Mouse (Mus musculus) kidney, postnatal 10 days (tissue): ENCODE results near the gene Hist1h2bn.
"Not testable (repeated sequence)": the region's sequence is repeated elsewhere in the genome, so short reads cannot be mapped to it uniquely, and the experiment has no call there.

ENCODE experiments used
- DNase-seq: peaks from one replicate; pipeline ENCODE4 v3.0.0; 2021; ENCODE audit warnings: mixed read lengths

The Hist1h2bn gene

GRCm38 (mm10) chr13:21782361-21783254 is 28.7 kb downstream of the Hist1h2bn start:
- DNase-seq = not testable (repeated sequence)

DNA sequence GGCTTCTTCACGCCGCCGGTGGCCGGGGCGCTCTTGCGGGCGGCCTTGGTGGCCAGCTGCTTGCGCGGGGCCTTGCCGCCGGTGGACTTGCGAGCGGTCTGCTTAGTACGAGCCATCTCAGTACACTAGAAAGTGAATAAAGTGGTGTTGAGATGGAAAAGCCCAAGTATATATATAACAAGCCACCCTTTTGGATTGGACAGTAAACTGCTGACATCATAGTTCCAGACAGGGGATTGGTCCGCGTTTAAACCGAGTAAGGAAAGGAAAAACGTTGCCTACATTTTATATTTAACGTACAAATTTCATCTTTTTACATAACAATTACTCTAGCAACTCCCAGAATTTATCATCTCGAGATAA is 29.3 kb downstream of the Hist1h2bn start, which contains the start of gene Hist1h3i:
Hist1h3i (minus strand) TSS at position 116 of the 363 bp plus-strand sequence.
- peak; percentile 61 for DNase-seq

DNA sequence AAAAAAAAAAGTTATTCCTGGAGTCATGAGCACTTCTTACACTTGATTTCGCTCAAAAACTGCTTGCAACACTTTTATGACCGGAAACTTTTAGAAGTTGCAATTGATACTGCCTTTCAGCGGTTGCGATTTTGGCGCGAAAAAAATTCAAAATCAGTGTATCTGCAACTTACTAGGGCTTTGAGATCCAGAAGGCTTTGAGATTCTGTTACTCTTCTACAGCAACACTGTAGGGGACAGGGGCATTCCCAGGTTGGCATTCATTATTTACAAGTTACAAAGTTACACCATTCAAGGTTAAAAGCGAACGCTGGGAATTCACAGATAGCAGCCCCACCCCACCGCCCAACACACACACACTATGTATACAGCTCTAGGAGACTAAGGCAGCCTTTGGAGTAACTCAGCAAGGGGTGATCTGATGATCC is 29.8 kb downstream of the Hist1h2bn start:
- peak; percentile 27 for DNase-seq

DNA sequence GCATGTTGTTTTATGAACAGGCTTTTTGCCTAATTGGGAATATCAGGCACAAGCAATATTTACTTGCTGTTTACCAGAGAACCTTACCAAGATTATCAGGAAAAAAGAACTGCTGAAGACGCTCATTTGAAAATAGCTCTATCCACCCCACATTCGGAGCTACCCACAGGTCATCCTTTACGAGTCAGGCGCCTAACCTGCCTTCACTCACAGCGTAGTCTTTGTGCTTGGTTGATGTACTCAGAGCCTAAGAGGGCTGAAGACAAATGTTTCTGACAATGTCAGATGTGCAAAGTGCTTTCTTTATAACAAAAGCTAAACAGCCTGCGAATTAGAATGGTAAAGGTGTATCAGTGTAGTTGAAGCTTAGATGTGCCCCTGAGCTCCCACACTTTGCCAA is 30.4 kb downstream of the Hist1h2bn start:
- DNase-seq = no peak

DNA sequence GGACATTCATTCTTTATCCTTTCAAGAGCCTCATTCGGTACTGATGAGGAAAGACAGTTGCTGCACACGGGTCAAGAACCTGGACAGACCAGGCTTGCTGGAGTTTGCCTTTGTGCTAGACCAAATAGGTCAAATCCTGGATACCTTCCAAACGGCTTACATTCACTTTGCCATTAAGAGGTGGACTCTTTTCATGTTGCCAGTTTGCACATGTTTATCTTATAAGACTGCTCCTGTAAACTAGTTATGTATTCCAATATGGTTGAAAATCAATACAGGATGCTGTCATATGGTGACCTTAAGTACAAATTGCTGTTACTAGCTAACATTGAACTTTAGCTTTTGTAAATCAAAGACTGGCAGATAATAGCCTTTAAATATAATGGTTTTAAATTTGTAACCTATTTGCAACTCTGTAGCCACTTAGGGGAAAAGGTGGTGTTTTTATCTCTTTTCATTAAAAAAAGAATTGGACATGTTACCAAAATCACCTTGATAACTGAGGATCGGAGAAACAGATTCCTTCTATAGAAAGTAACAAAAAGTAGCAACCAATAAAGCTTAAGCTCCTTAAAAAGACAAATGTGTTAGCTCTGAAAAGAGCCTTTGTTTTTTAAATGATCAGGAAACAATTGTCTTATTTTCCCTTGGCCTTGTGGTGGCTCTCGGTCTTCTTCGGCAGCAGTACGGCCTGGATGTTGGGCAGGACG is 32.4 kb downstream of the Hist1h2bn start:
- no peak for DNase-seq

- DNase-seq = peak; percentile 86
These were observed 33.1 kb downstream of the Hist1h2bn start, which contains the start of the genes Hist1h2an and Hist1h2bp for GRCm38 (mm10) chr13:21786899-21787629. Gene Hist1h2an, minus strand, starts transcription at chr13:21787218. Gene Hist1h2bp, plus strand, starts transcription at chr13:21787461.

- no peak for DNase-seq
These were observed 34.1 kb downstream of the Hist1h2bn start for GRCm38 (mm10) chr13:21787760-21788593.

- no peak for DNase-seq
These were observed 36.0 kb downstream of the Hist1h2bn start for GRCm38 (mm10) chr13:21789925-21790324.

GRCm38 (mm10) chr13:21790601-21791283 is 36.8 kb downstream of the Hist1h2bn start:
- no peak for DNase-seq

DNA sequence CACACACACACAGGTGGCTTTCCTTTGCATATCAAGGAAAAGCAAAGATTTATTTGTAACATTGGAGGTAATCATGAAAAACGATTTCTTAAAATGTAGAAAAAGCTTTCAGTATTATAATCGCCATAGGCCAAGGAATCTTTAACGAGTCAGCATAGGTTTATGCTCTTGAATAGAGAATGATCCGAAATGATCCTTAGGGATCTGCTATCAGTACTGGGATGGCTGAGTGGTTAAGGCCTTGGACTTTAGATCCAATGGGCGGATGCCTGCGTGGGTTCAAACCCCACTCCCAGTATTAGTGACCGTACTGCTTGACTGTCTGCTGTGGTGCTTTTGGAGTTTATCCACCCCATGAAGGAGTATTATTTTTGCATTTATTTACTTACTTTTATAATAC is 41.7 kb downstream of the Hist1h2bn start:
- no peak for DNase-seq

DNA sequence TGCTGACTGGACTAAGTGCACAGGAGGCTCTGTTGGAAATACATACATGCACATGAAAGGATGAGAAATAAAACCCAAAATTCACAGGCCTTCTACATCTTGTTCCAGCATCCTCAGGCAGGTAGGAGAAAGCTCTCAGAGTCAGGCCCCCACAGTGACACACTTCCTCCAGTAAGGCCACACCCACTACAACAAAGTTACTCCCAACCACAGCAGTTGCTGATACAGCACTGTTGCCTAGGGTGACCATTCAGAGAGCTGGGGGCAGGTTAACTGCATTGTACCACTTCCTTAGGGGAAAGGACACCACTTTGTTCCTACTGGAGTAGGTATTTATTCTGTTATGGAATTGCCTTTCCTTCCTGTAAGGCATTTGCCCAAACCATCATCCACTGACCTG is 43.2 kb downstream of the Hist1h2bn start:
- DNase-seq = not testable (repeated sequence)

DNA sequence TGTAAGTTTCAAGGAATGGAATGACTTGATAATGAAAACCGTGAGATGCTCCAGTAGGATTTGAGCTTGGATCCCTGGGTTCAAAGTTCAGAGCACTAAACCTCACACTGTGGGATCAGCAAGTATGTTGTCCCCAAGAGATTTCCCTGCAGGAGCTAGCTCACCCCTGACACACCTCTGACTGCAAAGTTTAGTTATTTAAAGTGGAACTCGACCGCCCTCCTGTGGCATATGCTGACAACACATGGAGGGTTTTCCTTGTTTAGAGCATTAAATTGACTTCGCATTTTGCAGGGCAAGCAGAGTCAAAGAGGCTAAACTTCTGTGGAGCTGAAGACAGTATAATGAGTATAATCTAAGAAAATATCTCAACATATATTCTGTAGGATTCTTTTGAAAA is 49.1 kb downstream of the Hist1h2bn start:
- DNase-seq = not testable (repeated sequence)
